Mouse (Mus musculus): Measurements from ENCODE around the gene Arhgap23. TPM values are rescaled to one million over a fixed set of nuclear protein-coding genes. Genes with fewer than 3 reads are reported as not detected.

Arhgap23 gene
- polyA plus RNA-seq, 1 experiment from 2014 or later, result 5.0 TPM

DNA sequence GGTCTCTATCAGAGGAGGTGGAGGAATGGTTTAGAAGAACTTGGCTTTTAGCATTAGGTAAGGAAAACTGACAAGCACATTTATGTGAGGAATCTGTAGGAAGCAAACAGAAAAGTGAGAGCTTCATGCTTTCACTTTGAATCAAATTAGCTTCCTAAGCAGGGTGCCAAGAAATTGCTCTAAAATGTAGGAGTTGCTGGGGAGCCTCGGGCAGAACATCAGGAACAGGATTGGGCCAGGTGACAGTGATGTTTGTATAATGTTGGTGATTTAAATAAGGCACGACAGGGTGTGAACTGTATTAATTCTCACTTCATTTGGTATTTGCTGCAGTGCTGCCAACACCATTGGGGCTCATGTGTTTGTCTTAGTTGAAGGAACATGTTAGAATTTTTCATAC, 31.6 kb upstream of the Arhgap23 start:
- H3K4me2 ChIP-seq (ENCODE audit: low read length), result no peak overlapping the region
- no peaks in the 10 kb centered on the region for H3K4me1 ChIP-seq (replicated peaks; ENCODE audit: control insufficient read depth, insufficient read depth, low read length)
- ATAC-seq (replicated peaks; ENCODE audit: low FRiP score, low TSS enrichment, low read depth) (no peak), DNase-seq (ENCODE audit: low spot score) (no peak)
- H3K27me3 ChIP-seq (replicated peaks; ENCODE audit: control insufficient read depth, insufficient read depth, low read length), result no peaks in the 10 kb centered on the region
- WGBS, result 61% methylated on average over 2 of the region's 2 CpGs
- H3K9ac ChIP-seq (ENCODE audit: low read length), result no peak overlapping the region
- no peak overlapping the region for H3K4me3 ChIP-seq (ENCODE audit: low read depth, low read length)
- H3K27ac ChIP-seq (ENCODE audit: low read depth), result no peak overlapping the region
- peaks cover 44% of the 10 kb centered on the region for H3K36me3 ChIP-seq (ENCODE audit: control insufficient read depth, insufficient read depth, low read length)
- H3K9me3 ChIP-seq (ENCODE audit: control insufficient read depth, low read length), result no peaks in the 10 kb centered on the region

DNA sequence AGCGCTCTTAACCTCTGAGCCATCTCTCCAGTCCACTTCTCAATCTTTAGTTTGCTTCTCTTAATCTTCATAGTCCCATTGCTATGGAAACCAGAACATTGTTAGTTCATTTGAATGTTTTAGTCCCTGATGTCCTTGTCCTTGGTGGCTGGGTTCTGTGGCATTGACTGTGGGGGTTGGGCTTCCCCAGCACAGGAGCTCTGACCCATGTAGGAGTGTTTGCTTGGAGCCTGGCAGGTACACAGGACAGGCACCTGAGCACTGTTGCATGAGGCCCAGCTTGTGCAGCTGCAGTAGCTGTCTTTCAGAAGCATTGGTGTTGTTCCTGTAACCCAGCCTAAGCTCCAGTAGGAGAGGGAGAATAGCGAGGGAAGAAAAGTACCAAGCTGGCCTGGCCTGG, 27.5 kb upstream of the Arhgap23 start:
- Histone ChIP-seq H3K36me3 (ENCODE audit: control insufficient read depth, insufficient read depth, low read length) (peaks cover 70% of the 10 kb centered on the region), H3K27ac (ENCODE audit: low read depth) (no peak overlapping the region), H3K27me3 (replicated peaks; ENCODE audit: control insufficient read depth, insufficient read depth, low read length) (no peaks in the 10 kb centered on the region), H3K9ac (ENCODE audit: low read length) (no peak overlapping the region), H3K4me2 (ENCODE audit: low read length) (no peak overlapping the region), H3K9me3 (ENCODE audit: control insufficient read depth, low read length) (no peaks in the 10 kb centered on the region), H3K4me3 (ENCODE audit: low read depth, low read length) (no peak overlapping the region), H3K4me1 (replicated peaks; ENCODE audit: control insufficient read depth, insufficient read depth, low read length) (no peaks in the 10 kb centered on the region)
- 94% methylated on average over 2 of the region's 2 CpGs for whole genome bisulfite sequencing
- no peak for ATAC-seq (replicated peaks; ENCODE audit: low FRiP score, low TSS enrichment, low read depth)
- no peak for DNase-seq (ENCODE audit: low spot score)

- 87% methylated on average over 8 of the region's 8 CpGs for WGBS
- no peak for ATAC-seq (replicated peaks; ENCODE audit: low FRiP score, low TSS enrichment, low read depth)
- H3K4me1 ChIP-seq (replicated peaks; ENCODE audit: control insufficient read depth, insufficient read depth, low read length), result no peaks in the 10 kb centered on the region
- H3K27ac ChIP-seq (ENCODE audit: low read depth), result no peak overlapping the region
- H3K36me3 ChIP-seq (ENCODE audit: control insufficient read depth, insufficient read depth, low read length), result peaks cover 71% of the 10 kb centered on the region
- no peak for DNase-seq (ENCODE audit: low spot score)
- H3K27me3 ChIP-seq (replicated peaks; ENCODE audit: control insufficient read depth, insufficient read depth, low read length), result no peaks in the 10 kb centered on the region
- no peak overlapping the region for H3K4me3 ChIP-seq (ENCODE audit: low read depth, low read length)
- H3K9ac ChIP-seq (ENCODE audit: low read length), result no peak overlapping the region
- H3K9me3 ChIP-seq (ENCODE audit: control insufficient read depth, low read length), result no peaks in the 10 kb centered on the region
- no peak overlapping the region for H3K4me2 ChIP-seq (ENCODE audit: low read length)
Measured at GRCm38 (mm10) chr11:97389127-97389526, 26.2 kb upstream of the Arhgap23 start.

- Histone ChIP-seq H3K4me2 (ENCODE audit: low read length) (no peak overlapping the region), H3K4me1 (replicated peaks; ENCODE audit: control insufficient read depth, insufficient read depth, low read length) (no peaks in the 10 kb centered on the region), H3K9me3 (ENCODE audit: control insufficient read depth, low read length) (no peaks in the 10 kb centered on the region), H3K36me3 (ENCODE audit: control insufficient read depth, insufficient read depth, low read length) (peaks cover 70% of the 10 kb centered on the region), H3K27me3 (replicated peaks; ENCODE audit: control insufficient read depth, insufficient read depth, low read length) (no peaks in the 10 kb centered on the region), H3K9ac (ENCODE audit: low read length) (no peak overlapping the region), H3K27ac (ENCODE audit: low read depth) (no peak overlapping the region), H3K4me3 (ENCODE audit: low read depth, low read length) (no peak overlapping the region)
- 73% methylated on average over 11 of the region's 11 CpGs for WGBS
- ATAC-seq (replicated peaks; ENCODE audit: low FRiP score, low TSS enrichment, low read depth) (no peak), DNase-seq (ENCODE audit: low spot score) (no peak)
Measured at GRCm38 (mm10) chr11:97393658-97394057, 21.7 kb upstream of the Arhgap23 start.

- no peaks in the 10 kb centered on the region for H3K4me1 ChIP-seq (replicated peaks; ENCODE audit: control insufficient read depth, insufficient read depth, low read length)
- no peak overlapping the region for H3K4me3 ChIP-seq (ENCODE audit: low read depth, low read length)
- no peak for ATAC-seq (replicated peaks; ENCODE audit: low FRiP score, low TSS enrichment, low read depth)
- no peak for DNase-seq (ENCODE audit: low spot score)
- no peak overlapping the region for H3K27ac ChIP-seq (ENCODE audit: low read depth)
- H3K36me3 ChIP-seq (ENCODE audit: control insufficient read depth, insufficient read depth, low read length), result peaks cover 66% of the 10 kb centered on the region
- no peak overlapping the region for H3K4me2 ChIP-seq (ENCODE audit: low read length)
- no peak overlapping the region for H3K9ac ChIP-seq (ENCODE audit: low read length)
- no peaks in the 10 kb centered on the region for H3K9me3 ChIP-seq (ENCODE audit: control insufficient read depth, low read length)
- WGBS, result 74% methylated on average over 11 of the region's 11 CpGs
- no peaks in the 10 kb centered on the region for H3K27me3 ChIP-seq (replicated peaks; ENCODE audit: control insufficient read depth, insufficient read depth, low read length)
Measured at GRCm38 (mm10) chr11:97394146-97394545, 21.2 kb upstream of the Arhgap23 start.

- DNase-seq (ENCODE audit: low spot score), result no peak
- Histone ChIP-seq H3K36me3 (ENCODE audit: control insufficient read depth, insufficient read depth, low read length) (peaks cover 25% of the 10 kb centered on the region), H3K9me3 (ENCODE audit: control insufficient read depth, low read length) (no peaks in the 10 kb centered on the region), H3K4me1 (replicated peaks; ENCODE audit: control insufficient read depth, insufficient read depth, low read length) (peaks cover 4% of the 10 kb centered on the region; the same call in 1 of the 2 replicates), H3K4me3 (ENCODE audit: low read depth, low read length) (no peak overlapping the region), H3K4me2 (ENCODE audit: low read length) (no peak overlapping the region), H3K27me3 (replicated peaks; ENCODE audit: control insufficient read depth, insufficient read depth, low read length) (no peaks in the 10 kb centered on the region), H3K27ac (ENCODE audit: low read depth) (no peak overlapping the region), H3K9ac (ENCODE audit: low read length) (no peak overlapping the region)
- ATAC-seq (replicated peaks; ENCODE audit: low FRiP score, low TSS enrichment, low read depth), result no peak
- WGBS, result 68% methylated on average over 2 of the region's 2 CpGs
Measured at GRCm38 (mm10) chr11:97398506-97398905, 16.8 kb upstream of the Arhgap23 start.

DNA sequence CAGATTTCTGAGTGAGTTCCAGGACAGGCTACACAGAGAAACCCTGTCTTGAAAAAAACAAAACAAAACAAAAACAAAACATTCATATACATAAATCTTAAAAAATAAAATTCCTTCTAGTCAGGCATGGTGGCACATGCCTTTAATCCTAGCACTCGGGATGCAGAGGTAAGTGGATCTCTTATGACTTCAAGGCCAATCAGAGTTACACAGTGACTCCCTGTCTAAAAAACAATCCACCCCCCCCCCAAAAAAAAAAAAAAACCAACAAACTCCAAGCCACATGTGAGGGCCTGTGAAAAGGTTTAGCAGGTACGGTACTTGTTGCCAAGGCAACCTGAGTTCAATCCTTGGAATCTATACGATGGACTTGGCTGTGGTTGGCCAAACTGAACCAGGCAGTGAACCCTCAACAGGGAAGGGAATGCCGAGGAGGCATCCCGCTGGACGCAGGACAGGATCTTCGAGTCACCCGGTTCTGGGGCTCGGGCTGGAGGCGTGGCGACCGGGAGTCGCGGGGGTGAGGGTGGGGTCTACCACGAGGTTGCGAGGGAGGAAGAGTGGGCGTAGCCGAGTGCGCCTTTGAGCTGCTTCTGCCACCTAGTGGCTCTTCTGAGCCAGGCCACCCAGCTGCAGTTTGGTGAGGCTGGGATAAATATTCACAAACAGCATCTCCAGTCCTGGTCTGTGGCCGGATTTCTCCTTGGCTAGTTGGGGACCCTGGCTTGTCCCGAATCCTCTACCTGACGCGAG, 15.2 kb upstream of the Arhgap23 start:
- no peaks in the 10 kb centered on the region for H3K9me3 ChIP-seq (ENCODE audit: control insufficient read depth, low read length)
- no peaks in the 10 kb centered on the region for H3K27me3 ChIP-seq (replicated peaks; ENCODE audit: control insufficient read depth, insufficient read depth, low read length)
- WGBS, result 3% methylated on average over 23 of the region's 23 CpGs
- 0 out of 2 replicates have a peak overlapping the region, but pooled peaks have one; percentile 11 for H3K9ac ChIP-seq (ENCODE audit: low read length)
- H3K4me2 ChIP-seq (ENCODE audit: low read length), result peak overlapping the region; percentile 52
- peak overlapping the region; percentile 18 for H3K4me3 ChIP-seq (ENCODE audit: low read depth, low read length)
- peaks cover 8% of the 10 kb centered on the region for H3K4me1 ChIP-seq (replicated peaks; ENCODE audit: control insufficient read depth, insufficient read depth, low read length)
- DNase-seq (ENCODE audit: low spot score) (peak; percentile 91), ATAC-seq (replicated peaks; ENCODE audit: low FRiP score, low TSS enrichment, low read depth) (peak; percentile 59; the same call in 1 of the 2 replicates)
- H3K36me3 ChIP-seq (ENCODE audit: control insufficient read depth, insufficient read depth, low read length), result peaks cover 11% of the 10 kb centered on the region
- H3K27ac ChIP-seq (ENCODE audit: low read depth), result no peak overlapping the region

GRCm38 (mm10) chr11:97401082-97401481, 14.3 kb upstream of the Arhgap23 start:
- WGBS, result 17% methylated on average over 6 of the region's 6 CpGs
- H3K9me3 ChIP-seq (ENCODE audit: control insufficient read depth, low read length), result no peaks in the 10 kb centered on the region
- peaks cover 3% of the 10 kb centered on the region for H3K36me3 ChIP-seq (ENCODE audit: control insufficient read depth, insufficient read depth, low read length)
- H3K27me3 ChIP-seq (replicated peaks; ENCODE audit: control insufficient read depth, insufficient read depth, low read length), result no peaks in the 10 kb centered on the region
- no peak overlapping the region for H3K9ac ChIP-seq (ENCODE audit: low read length)
- ATAC-seq (replicated peaks; ENCODE audit: low FRiP score, low TSS enrichment, low read depth) (no peak), DNase-seq (ENCODE audit: low spot score) (no peak)
- peaks cover 17% of the 10 kb centered on the region for H3K4me1 ChIP-seq (replicated peaks; ENCODE audit: control insufficient read depth, insufficient read depth, low read length)
- no peak overlapping the region for H3K4me2 ChIP-seq (ENCODE audit: low read length)
- H3K27ac ChIP-seq (ENCODE audit: low read depth), result no peak overlapping the region
- no peak overlapping the region for H3K4me3 ChIP-seq (ENCODE audit: low read depth, low read length)

Data from intestine, embryonic 14.5 days (tissue).